Mouse (Mus musculus) adipocyte (in vitro differentiated cells): Measurements from ENCODE around the gene Gm21627.
"Not testable (repeated sequence)": the region's sequence is repeated elsewhere in the genome, so short reads cannot be mapped to it uniquely, and the experiment has no call there.

Experiments
- DNase-seq: peaks from one replicate; pipeline ENCODE4 v3.0.0-alpha.2; 2016; ENCODE audit warnings: low spot score

Gm21627 gene

GRCm38 (mm10) chrY:63228127-63228526 lies at the start of gene Gm21627:
Gene Gm21627, plus strand, starts transcription at chrY:63228427.
- DNase-seq: not testable (repeated sequence)
